Mouse (Mus musculus) urinary bladder, postnatal 4 days (tissue): Measurements from ENCODE around the gene March9.
"Not testable (repeated sequence)": the region's sequence is repeated elsewhere in the genome, so short reads cannot be mapped to it uniquely, and the experiment has no call there.

Experiments
- DNase-seq, 2 experiments: peaks; one replicate each; pipeline ENCODE4 v3.0.0; 2021 to 2022; ENCODE audit warnings: low spot score in 2 of 2

The March9 gene

GRCm38 (mm10) chr10:127079665-127080391, 19.8 kb upstream of the March9 start:
- DNase-seq, result no peak

GRCm38 (mm10) chr10:127078677-127079575, 18.9 kb upstream of the March9 start:
- no peak for DNase-seq

DNA sequence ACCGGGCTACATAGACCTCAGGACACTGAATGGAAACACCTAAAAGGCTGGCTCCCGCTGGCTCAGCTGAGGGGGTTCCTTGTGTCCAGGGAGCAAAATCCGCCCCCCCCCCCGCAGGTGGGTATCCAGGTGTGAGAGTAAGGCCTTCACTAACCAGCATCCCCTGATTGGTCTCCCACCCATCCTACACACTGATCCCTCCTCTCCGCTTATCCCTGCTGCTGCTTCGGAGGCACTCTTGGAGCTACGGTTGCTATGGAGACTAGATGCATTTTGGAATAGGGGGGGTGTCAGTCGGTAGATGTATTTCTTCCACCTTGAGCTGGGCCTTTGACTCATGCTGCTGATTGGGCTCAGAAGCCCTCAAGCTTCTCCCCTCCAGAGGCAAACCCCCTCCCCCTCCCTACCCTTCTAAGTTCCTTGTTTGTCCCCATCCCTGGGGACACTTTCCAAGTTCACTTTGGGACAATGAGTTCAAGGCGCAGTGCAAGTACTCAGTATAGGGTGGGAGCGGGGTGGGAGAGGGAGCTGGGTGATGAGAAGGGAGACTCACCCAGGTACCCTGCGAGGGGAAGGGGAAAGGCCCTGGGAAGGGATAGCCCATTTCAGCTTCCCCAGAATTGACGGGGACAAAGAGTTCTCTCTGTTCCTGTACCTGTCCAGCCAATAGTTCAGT, 18.2 kb upstream of the March9 start:
- no peak for DNase-seq

DNA sequence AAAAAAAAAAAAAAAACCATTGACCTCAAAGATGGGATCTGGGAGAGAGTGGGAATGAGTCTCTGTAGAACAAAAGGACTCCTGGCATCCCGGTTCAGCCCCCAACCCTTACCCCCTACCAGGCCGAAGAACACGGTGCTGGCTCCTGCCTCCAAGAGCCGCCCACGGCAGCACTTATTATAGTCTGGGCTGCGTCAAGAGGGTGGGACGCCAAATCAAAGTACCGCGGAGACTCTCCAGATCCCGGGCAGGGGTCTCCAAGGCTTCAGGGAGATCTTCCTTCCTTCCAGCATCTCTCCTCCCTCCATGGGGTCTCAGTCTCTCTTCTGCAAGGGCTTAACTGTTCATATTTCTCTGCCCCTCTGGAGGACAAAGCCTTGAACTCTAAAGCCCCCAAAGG, 17.5 kb upstream of the March9 start:
- DNase-seq, result no peak

- DNase-seq, result no peak
Measured at GRCm38 (mm10) chr10:127076082-127076481, 16.1 kb upstream of the March9 start.

GRCm38 (mm10) chr10:127075651-127076050, 15.7 kb upstream of the March9 start:
- no peak for DNase-seq

GRCm38 (mm10) chr10:127075080-127075479, 15.1 kb upstream of the March9 start, which contains the start of gene Agap2:
Agap2 (plus strand) TSS chr10:127075284.
- DNase-seq, result no peak

DNA sequence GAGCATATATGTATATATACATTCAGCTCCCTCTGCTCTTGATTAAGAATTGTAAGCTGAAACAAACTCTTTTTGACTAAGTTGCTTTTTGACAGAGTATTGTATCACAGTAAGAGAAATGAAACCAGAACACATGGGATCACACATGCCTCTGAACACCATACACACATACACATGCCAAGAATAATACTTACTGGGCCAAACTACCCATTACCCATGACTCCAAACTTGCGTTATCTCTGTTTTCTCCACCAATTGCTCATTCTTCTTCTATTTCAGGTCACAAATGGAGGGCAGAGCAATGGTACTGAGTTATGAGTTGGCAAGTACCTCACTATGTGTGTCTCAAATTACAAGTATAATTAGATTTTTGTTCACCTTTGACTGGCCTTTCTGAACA, 14.0 kb upstream of the March9 start:
- DNase-seq, result no peak

DNA sequence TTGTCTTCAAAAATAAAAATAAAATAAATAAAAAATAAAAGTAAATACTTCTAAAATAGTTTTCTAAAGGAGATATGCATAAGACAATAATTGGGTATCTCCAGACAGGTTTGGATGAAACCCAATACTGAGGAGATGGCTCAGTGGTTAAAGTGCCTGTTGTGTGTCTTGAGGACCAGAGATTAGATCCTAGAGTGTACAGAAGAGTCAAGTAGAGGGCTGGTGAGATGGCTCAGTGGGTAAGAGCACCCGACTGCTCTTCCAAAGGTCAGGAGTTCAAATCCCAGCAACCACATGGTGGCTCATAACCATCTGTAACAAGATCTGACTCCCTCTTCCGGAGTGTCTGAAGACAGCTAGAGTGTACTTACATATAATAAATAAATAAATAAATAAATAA, 13.0 kb upstream of the March9 start:
- not testable (repeated sequence) for DNase-seq

DNA sequence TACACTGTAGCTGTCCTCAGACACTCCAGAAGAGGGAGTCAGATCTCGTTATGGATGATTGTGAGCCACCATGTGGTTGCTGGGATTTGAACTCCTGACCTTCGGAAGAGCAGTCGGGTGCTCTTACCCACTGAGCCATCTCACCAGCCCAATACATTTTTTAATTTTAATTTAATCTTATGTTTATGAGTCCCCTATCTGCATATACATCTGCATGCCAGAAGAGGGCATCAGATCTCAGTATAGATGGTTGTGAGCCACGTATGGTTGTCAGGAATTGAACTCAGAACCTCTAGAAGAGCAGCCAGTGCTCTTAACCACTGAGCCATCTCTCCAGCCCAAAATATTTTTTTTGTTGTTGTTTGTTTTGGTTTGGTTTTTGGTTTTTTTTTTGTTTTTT, 12.3 kb upstream of the March9 start:
- not testable (repeated sequence) for DNase-seq

GRCm38 (mm10) chr10:127071203-127071602, 11.2 kb upstream of the March9 start:
- DNase-seq, result no peak

DNA sequence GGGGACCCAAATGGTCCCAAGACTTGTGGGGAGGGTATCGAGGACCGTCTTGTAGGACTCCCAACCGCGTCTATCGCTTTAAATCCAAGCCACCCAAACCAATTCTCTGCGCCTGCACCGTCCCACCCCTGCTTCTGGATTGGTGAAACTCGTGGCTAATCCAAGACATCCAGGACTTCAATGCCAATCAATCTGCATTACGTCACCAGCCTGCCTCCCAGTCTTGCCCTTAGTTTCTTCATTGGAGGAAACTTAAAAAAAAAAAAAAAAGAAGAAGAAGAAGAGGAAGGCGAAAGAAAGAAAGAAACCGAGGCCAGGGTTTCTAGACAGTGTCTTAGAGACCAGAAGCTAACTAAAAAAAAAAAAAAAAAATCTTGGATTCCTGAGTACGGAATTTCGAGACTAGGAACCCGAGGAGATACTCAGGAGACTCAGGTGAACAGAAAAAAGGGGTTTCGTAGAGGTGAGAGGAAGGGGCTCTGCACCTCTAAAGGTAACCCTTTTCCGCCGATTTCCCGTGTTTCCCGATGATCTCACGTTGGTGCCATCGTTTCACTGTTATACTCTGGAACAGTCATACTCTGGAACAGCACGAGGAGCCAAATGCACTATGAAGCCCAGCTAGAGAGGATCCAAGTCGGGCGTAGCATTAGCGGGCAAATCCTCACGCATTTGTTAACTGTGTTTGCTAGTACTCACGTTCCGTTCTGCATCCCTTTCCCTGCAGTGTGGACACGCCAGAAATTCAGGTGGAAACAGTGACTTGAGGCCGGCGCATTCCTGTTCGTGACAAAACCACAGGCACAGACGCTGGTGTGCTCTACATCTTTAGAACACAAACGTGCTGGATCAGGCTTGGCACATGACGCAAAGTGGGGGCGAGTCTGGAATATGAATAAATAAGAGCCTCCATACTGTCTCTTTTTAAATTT, 10.5 kb upstream of the March9 start, which contains the start of gene Tspan31:
TSS of gene Tspan31 (minus strand) at position 75 of the 932 bp plus-strand sequence.
- peak; percentile 83 to 85 for DNase-seq

DNA sequence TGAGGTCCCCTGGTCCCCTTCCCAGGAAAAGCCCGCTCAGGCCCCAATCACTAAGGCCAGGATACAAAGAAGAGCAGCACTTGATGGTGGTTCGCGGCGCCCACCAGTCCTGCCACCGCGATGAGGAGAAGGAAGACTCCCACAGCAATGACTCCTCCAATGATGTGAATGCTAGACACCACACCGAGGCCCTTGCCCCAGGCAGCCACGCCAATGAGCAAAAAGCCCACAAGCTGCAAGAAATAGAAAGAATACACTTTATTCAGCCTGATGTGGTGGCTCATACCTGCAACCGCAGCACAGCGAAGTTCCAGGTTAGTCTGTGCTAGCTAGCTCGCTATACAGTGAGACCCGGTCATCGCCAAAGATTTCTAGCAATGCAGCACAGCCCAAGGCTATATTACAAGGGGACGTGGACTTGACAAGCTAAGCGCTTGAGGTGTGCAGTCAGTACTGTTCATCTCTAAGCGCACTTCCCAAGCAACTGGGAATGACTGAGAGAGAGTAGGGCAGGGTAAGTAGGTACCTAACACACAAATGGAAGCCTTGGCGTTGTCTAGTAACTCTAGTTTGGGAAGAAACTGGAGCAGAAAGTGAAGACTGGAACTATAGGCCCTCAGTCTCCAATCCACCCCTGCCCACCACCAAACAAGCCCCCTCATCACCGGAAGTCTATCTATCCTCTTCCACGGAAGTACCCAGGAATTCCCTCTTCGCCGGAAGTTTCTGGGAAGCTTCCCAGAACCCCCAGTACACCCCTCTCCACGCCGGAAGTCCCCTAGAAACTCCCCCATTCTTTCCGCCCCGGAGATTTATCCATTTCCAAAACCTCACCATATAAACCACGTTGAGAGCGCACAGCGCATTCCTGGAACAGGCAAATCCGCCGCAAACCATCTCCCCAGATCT, 9.6 kb upstream of the March9 start:
- DNase-seq, result no peak

GRCm38 (mm10) chr10:127068360-127069038, 8.5 kb upstream of the March9 start:
- no peak for DNase-seq

DNA sequence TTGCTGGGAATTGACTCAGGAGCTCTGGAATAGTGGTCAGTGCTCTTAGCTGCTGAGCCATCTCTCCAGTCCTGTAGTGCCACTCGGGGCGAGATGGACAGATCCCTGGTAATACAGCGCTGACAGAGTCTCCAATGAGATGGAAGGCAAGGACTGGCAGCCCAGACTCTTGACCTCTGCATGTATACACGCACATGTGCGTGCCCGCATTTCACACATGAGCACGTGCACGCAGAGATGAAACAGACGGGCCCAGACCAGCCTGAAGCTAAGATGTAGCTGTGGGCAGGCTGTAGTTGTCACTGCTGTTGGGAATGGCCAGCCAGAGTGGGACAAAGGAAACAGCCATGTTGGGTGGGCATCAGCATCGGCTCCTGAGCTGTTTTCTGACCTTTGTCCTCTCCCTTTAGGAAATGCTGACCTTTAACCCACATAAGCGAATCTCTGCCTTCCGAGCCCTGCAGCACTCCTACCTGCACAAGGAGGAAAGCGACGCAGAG, 6.6 kb upstream of the March9 start:
- no peak for DNase-seq

DNA sequence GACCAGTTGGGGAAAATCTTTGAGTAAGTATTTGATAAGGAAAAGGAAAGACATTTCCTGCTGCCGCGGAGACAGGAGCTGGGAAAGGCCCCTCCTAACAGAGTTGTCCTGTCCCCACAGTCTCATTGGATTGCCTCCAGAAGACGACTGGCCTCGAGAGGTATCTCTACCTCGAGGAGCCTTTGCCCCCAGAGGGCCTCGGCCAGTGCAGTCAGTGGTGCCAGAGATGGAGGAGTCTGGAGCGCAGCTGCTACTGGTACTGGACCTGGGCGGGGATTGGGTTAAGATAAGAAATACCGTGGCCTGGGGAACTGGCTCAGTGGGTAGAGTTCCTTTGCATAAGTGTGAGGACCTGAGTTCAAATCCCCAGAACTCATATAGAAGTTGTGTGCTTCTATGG, 6.0 kb upstream of the March9 start:
- DNase-seq, result no peak

DNA sequence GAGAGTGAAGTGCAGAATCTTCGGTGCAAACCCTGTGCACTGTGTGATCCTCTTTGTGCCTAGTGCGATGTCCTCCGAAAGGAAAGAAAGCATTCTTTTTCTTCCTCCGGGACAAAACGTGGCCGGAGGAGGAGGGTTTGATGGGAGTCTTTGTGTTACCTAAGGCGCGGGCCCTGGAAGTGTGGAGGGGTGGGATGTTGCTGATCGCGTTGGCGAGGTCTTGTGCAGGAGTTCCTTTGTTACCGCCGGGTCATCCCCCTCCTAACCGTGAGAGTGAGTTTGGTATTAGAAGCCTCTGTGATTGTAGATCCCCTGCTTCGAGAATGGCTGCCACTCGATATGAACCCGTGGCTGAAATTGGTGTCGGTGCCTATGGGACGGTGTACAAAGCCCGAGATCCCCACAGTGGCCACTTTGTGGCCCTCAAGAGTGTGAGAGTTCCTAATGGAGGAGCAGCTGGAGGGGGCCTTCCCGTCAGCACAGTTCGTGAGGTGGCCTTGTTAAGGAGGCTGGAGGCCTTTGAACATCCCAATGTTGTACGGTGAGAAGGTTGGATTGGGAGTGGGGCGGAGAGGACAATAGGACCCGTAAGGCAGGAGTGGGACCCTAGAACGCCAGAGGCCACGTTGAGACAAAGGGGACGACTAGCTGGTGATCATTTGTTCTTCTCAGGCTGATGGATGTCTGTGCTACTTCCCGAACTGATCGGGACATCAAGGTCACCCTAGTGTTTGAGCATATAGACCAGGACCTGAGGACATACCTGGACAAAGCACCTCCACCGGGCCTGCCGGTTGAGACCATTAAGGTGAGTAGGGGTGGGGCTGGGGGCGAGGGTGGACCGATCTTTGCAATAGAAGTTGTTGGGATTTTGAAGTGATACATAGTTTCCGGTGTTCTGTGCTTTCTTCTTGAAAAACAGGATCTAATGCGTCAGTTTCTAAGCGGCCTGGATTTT, 4.2 kb upstream of the March9 start:
- no peak for DNase-seq

DNA sequence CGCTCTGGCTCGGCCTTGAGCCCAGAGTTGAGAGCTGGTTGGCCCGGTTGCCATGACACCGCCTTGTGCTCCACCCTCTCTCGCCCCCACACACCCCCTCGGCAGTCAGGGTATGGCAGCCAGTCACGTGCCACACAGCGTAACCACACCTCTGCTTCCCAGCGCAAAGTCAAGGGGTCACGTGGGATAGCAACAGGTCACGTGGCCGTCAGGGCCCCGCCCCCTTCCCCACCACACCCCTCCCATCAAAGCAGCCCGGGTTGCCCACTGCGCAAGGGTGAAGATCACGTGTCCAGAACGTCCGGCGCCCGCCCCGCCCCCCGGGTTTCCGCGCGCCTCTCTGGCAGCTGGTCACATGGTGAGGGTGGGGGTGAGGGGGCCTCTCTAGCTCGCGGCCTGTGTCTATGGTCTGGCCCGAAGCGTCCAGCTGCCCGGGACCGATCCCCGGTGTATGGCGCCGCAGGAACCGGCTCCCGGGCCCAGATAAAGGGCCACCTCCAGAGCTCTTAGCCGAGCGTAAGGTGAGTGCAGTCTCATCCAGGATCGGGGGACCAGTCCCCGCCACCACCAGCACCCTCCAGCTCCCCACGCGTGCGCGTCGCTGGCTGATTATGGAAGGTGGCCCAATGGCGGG, 3.4 kb upstream of the March9 start, which contains the start of gene Cdk4:
TSS of gene Cdk4 (plus strand) at position 296 of the 634 bp plus-strand sequence.
- DNase-seq, result peak; percentile 99
